ENCODE assay signal across 15 mouse cellular contexts in the genomic region with DNA sequence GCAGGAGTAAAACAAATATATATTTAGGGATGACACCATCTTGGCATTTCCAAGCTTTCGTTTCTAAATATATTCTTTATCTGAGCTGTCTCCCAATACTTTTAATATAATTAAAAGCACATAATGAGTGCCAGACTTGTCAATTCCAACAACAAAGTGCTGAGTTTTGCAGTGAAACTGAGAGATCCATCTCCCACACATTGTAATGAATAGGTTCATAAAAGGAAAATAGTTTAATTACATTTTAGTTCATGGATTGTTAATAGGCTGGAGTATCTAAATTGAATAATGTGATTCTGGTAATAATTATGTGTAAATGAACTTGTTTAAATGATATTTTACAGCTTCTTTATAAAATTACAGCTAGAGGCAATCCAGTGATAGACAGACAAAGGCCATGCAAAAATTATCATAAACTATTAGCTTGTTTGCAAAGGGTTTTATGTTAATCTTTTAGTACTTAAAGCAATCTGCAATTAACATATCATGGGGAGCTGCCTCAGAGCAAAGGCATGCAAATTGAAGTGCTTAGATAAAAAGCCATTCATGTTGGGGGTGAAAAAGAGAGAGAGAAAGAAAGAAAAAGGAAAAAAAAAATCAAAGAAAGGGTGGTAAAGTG.
DNase-seq lines count a peak whose midpoint lies in the region; ATAC-seq and TF ChIP-seq lines count a peak whose summit lies in the region.
"Had no signal": no experiment of that assay in that cellular context is flagged by ENCODE, and none has a peak within 500 bp of the region (broad histone marks: within the 10 kb centered on the region; RNA-seq: fewer than 3 reads in every experiment).

No protein-coding gene starts in this region.

- peaks cover 26% of the 10 kb centered on the region for H3K4me1 ChIP-seq in hindbrain, embryonic 10.5 days (replicated peaks)
- H3K4me1 ChIP-seq in hindbrain, postnatal 0 days (ENCODE audit: insufficient read depth, low read length): no peaks in the 10 kb centered on the region
- peaks cover 20% of the 10 kb centered on the region for H3K4me1 ChIP-seq in neural tube, embryonic 13.5 days (replicated peaks)
- peaks cover 16% of the 10 kb centered on the region for H3K4me1 ChIP-seq in forebrain, embryonic 15.5 days
- peaks cover 16% of the 10 kb centered on the region for H3K4me1 ChIP-seq in midbrain, embryonic 15.5 days
- H3K4me1 ChIP-seq: liver, embryonic 15.5 days had no signal

- no peak for TF ChIP-seq CTCF in hindbrain, postnatal 0 days (IDR thresholded peaks at IDR 0.05; ENCODE audit: low read depth)

- no peak overlapping the region for H3K4me2 ChIP-seq in hindbrain, postnatal 0 days (ENCODE audit: low read depth, low read length)
- H3K4me2 ChIP-seq in neural tube, embryonic 13.5 days: no peak overlapping the region
- H3K4me2 ChIP-seq in forebrain, embryonic 15.5 days (replicated peaks): no peak overlapping the region
- H3K4me2 ChIP-seq in midbrain, embryonic 15.5 days: no peak overlapping the region
- H3K4me2 ChIP-seq: limb, embryonic 13.5 days; liver, embryonic 15.5 days had no signal

- 44% methylated on average over 1 of the region's 1 CpGs for WGBS in hindbrain, embryonic 10.5 days
- 37% methylated on average over 1 of the region's 1 CpGs for WGBS in hindbrain, postnatal 0 days
- 36% methylated on average over 1 of the region's 1 CpGs for WGBS in neural tube, embryonic 13.5 days
- WGBS in forebrain, embryonic 15.5 days: 9% methylated on average over 1 of the region's 1 CpGs
- 36% methylated on average over 1 of the region's 1 CpGs for WGBS in midbrain, embryonic 15.5 days

- no peaks in the 10 kb centered on the region for H3K36me3 ChIP-seq in hindbrain, embryonic 10.5 days
- no peaks in the 10 kb centered on the region for H3K36me3 ChIP-seq in hindbrain, postnatal 0 days (ENCODE audit: insufficient read depth, low read length)
- H3K36me3 ChIP-seq in neural tube, embryonic 13.5 days: no peaks in the 10 kb centered on the region
- no peaks in the 10 kb centered on the region for H3K36me3 ChIP-seq in forebrain, embryonic 15.5 days
- H3K36me3 ChIP-seq in midbrain, embryonic 15.5 days (replicated peaks): no peaks in the 10 kb centered on the region
- H3K36me3 ChIP-seq: heart, embryonic 12.5 days; limb, embryonic 13.5 days; liver, embryonic 15.5 days had no signal

- H3K9ac ChIP-seq in hindbrain, postnatal 0 days (replicated peaks; ENCODE audit: low read length): no peak overlapping the region
- H3K9ac ChIP-seq in neural tube, embryonic 13.5 days: no peak overlapping the region
- H3K9ac ChIP-seq in forebrain, embryonic 15.5 days (replicated peaks): no peak overlapping the region
- no peak overlapping the region for H3K9ac ChIP-seq in midbrain, embryonic 15.5 days
- H3K9ac ChIP-seq: heart, embryonic 12.5 days; limb, embryonic 13.5 days; liver, embryonic 15.5 days had no signal

- H3K4me3 ChIP-seq in hindbrain, embryonic 10.5 days: no peak overlapping the region
- no peak overlapping the region for H3K4me3 ChIP-seq in hindbrain, postnatal 0 days (ENCODE audit: low read length)
- H3K4me3 ChIP-seq in neural tube, embryonic 13.5 days: no peak overlapping the region
- H3K4me3 ChIP-seq in forebrain, embryonic 15.5 days: no peak overlapping the region
- H3K4me3 ChIP-seq in midbrain, embryonic 15.5 days: no peak overlapping the region
- H3K4me3 ChIP-seq: heart, embryonic 12.5 days; layer of hippocampus, adult 2 months; limb, embryonic 13.5 days; liver, embryonic 15.5 days had no signal

- H3K27me3 ChIP-seq in hindbrain, embryonic 10.5 days (ENCODE audit: insufficient read depth, poor library complexity, severe bottlenecking): peaks cover 4% of the 10 kb centered on the region; the same call in 1 of the 2 replicates
- no peaks in the 10 kb centered on the region for H3K27me3 ChIP-seq in hindbrain, postnatal 0 days (ENCODE audit: insufficient read depth, low read length)
- H3K27me3 ChIP-seq in neural tube, embryonic 13.5 days: 0 out of 2 replicates have a peak, but pooled peaks cover 8% of the 10 kb centered on the region
- peaks cover 47% of the 10 kb centered on the region for H3K27me3 ChIP-seq in forebrain, embryonic 15.5 days
- peaks cover 9% of the 10 kb centered on the region for H3K27me3 ChIP-seq in midbrain, embryonic 15.5 days (replicated peaks)
- H3K27me3 ChIP-seq: heart, embryonic 12.5 days; limb, embryonic 13.5 days; liver, embryonic 15.5 days had no signal

- peak overlapping the region; percentile 83 for H3K27ac ChIP-seq in hindbrain, embryonic 10.5 days
- no peak overlapping the region for H3K27ac ChIP-seq in hindbrain, postnatal 0 days
- H3K27ac ChIP-seq in neural tube, embryonic 13.5 days (replicated peaks): peak overlapping the region; percentile 70
- peak overlapping the region; percentile 42 for H3K27ac ChIP-seq in forebrain, embryonic 15.5 days (replicated peaks)
- peak overlapping the region; percentile 60; the same call in 1 of the 2 replicates for H3K27ac ChIP-seq in midbrain, embryonic 15.5 days
- H3K27ac ChIP-seq: layer of hippocampus, adult 2 months; limb, embryonic 13.5 days; liver, embryonic 15.5 days had no signal

- H3K9me3 ChIP-seq in hindbrain, embryonic 10.5 days: no peaks in the 10 kb centered on the region
- no peaks in the 10 kb centered on the region for H3K9me3 ChIP-seq in hindbrain, postnatal 0 days (ENCODE audit: low read length)
- no peaks in the 10 kb centered on the region for H3K9me3 ChIP-seq in neural tube, embryonic 13.5 days
- no peaks in the 10 kb centered on the region for H3K9me3 ChIP-seq in forebrain, embryonic 15.5 days
- H3K9me3 ChIP-seq in midbrain, embryonic 15.5 days: no peaks in the 10 kb centered on the region
- H3K9me3 ChIP-seq: heart, embryonic 12.5 days; limb, embryonic 13.5 days; liver, embryonic 15.5 days had no signal

- ATAC-seq in hindbrain, postnatal 0 days: no peak
- no peak for ATAC-seq in neural tube, embryonic 13.5 days (ENCODE audit: low read depth)
- ATAC-seq in forebrain, embryonic 15.5 days (replicated peaks): peak; percentile 71
- peak; percentile 60; the same call in 1 of the 2 replicates for ATAC-seq in midbrain, embryonic 15.5 days (replicated peaks)
- ATAC-seq in erythroblast, adult 5-6 weeks (replicated peaks; ENCODE audit: low FRiP score, poor library complexity, severe bottlenecking): no peak

- DNase-seq in hindbrain, embryonic 10.5 days (ENCODE audit: low spot score): no peak
- DNase-seq in hindbrain, postnatal 0 days (ENCODE audit: low spot score): no peak
- no peak for DNase-seq in neural tube, embryonic 10.5 days (ENCODE audit: extremely low spot score, low spot score)
- DNase-seq in heart, postnatal 4 days: no peak
- DNase-seq: cerebellum, postnatal 36 days; kidney, adult 9 months; right cerebral cortex, postnatal 4 days had no signal

Comparison
In these comparisons a context has a peak if more than half of its experiments do, and no peak if none do; other contexts are left out.
1. ATAC-seq: peak in forebrain, embryonic 15.5 days (single experiment) and midbrain, embryonic 15.5 days (single experiment); none in hindbrain, postnatal 0 days (single experiment), neural tube, embryonic 13.5 days (single experiment) and erythroblast, adult 5-6 weeks (single experiment).